Mouse (Mus musculus): ENCODE results near the gene Erbin. TPM values are rescaled to one million over a fixed set of nuclear protein-coding genes. Genes with fewer than 3 reads are reported as not detected.

The Erbin gene
- total RNA-seq, 2 experiments from 2014 or later, result 73.8 to 80.7 TPM

DNA sequence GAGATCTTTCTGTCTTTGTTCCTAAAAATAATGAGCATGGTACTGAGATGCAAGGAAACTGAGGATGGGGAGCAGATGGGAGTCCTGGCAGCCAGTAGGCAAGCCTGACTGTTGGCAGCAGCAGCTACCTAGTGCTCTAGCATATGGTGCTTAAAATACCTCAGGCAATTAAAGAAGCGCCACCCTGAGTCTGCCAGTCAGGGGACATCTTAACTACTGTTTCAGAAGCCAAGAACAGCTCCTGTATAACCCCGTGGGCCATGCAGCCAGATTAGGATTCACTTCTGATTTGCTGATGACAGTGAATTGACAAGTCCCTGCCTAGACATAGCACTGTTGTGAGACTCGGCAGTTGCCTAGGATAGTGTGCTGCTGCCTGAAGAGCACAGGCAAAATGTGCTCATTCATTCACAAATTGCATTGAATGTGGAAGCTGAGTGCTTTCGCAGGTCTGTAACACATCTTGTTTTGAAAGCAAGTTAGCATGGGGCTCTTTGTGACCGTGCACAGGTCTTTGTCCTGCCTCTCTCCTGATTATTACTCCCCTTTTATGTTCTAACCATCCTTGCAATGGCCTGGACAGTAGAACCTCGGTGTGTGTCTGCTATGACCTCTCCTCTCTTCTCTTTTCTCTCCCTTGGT, 114.0 kb downstream of the Erbin start:
- DNase-seq, result no peak

DNA sequence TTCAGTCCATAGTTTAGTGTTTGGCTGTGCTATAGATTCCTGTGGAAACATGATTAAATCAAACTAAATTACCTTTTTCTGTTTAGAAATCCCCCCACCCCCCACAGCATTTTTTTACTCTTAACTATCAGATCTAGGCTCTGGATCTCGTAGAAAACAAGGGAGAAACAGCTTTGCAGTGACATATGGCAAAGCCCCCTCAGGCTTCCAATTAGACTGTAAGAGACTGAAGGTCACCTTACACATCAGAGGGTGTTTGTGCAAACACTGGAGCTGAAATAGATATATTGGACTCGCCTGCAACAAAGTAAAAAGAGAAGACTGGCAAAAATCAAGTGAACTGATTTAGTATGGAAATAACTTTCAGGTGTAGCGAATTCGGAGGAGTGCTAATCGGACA, 116.6 kb downstream of the Erbin start:
- DNase-seq, result no peak

DNA sequence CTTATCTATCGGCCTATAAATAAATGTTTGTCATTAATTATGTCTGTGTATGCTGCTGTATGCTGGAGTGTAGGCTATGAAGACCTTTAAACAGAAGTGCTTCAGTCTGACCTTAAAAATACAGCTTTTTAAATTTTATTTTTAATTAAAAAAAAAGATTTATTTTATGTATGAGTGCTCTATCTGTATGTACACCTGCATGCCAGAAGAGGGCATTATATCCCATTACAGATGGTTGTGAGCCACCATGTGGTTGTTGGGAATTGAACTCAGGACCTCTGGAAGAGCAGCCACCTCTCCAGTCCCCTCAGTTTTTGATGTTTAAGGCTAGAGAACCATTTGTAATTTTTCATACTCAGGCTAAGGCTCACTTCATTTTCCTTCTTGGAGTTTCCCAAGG, 119.3 kb downstream of the Erbin start:
- no peak for DNase-seq

DNA sequence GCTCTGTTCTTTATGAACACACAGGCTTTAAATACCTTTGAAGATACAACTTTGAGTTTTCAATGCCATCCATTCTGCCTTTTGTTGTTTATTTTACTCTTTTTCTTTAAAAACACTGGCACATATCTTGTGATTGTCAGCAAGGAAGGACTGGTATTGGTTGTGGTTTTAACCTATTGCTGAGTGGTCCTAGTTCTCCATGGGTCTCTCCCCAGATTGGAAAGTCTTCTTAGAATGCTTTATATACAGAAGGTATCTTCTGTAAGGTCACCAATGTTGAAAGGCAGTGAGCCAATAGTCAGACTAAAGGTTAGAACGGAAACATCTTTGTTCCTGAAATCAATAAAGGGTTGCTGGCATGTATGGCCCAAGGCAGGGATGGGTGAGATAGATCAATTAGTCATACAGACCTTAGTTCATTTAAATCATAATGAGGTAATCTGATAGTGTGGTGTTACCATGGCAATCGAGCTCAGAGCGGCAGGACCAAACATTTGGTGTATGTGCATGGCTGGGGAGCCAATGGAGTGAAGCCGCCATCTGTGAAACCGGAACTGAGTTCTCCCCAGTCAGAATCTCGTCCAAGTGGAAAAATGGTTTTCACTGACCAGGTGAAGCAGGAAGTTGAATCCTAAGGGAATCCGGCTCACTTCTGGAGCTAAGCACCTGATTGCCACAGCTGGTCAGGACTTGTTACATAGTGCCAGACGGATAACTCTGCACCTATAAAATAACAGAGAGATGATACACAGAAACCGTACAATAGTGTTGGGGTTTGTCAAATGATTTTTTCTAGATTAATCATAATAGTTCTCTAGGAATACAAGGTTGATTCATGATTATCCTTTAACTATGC, 125.4 kb downstream of the Erbin start:
- no peak for DNase-seq

DNA sequence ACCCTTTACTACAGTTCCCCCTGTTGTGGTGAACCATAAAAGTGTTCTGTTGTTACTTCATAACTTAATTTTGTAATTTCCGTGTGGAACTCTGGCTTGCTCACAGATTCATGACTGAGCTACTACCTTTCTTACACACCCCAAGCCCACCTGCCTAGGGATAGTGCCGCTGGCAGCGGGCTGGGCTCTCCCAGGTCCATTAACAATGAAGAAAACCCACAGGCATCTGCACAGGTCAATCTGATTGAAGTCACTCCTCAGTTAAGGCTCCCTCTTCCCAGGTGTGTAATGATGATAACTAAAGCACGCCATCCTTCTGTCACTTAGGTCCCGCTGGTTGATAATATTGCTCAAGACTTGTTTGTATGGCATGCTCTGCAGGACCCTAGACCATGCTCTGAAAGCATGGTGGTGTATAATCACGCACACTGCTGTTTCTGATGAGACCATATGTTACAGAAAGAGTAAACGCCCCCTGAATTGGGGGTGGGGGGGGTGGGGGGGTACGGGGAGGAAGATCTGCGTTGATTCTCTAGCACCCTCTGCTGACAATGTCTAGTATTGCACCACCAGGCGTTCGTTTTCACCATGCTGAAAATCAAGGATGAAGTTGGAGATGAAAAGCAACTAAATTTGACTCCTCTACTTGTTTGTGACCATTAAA, 140.3 kb downstream of the Erbin start:
- peak; percentile 60 for DNase-seq

DNA sequence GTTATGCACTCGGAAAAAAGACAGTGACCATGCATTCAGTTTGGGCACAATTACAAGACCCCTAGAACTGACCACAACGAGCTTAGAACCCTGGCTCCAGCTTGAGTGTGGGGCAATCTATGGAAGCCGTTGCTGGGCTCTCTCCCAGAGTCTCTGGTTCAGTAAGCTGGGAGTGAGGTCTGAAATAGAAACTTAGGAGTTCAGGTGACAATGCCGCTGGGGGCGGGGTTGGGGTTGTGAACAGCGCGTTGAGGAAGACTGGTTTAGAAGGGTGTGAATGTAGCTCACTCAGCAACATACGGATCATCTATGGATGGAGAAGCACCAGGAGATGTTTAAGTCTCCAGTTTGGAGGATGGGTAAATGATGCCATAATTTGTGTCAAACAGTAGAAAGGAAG, 143.2 kb downstream of the Erbin start:
- no peak for DNase-seq

DNA sequence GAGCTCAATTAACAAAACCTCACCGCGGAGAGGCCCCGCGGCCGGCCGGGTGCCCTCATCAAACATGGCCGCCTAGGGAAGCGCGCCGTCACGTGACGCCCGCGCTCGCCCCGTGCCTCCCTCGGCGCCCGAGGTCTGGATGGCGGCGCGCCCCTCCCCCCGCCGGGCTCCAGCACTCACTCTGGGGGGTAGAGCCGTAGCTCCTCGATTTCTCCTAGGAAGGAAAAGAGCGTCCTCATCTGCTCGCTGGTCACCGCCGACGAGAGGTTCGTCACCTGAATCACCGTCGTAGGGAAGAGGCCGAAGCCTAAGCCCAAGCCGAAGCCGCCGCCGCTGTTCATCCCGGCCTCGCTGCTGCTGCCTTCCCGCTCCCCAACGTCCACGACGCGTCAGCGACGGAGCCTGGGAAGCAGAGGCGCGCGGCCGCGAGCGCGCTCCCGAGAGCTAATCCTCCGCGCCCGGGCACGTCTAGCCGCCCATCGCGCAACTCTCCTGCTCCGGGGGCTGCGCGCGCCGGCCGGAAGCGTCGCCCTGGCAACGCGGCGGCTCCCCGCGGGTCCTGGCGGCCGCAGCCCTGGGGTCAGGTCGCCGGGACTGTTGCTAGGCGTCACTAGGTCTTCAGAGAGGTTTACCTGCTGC, 146.1 kb downstream of the Erbin start, which contains the start of gene Srek1:
Gene Srek1 (minus strand): TSS at position 490 of the 639 bp plus-strand sequence.
- peak; percentile 96 for DNase-seq

DNA sequence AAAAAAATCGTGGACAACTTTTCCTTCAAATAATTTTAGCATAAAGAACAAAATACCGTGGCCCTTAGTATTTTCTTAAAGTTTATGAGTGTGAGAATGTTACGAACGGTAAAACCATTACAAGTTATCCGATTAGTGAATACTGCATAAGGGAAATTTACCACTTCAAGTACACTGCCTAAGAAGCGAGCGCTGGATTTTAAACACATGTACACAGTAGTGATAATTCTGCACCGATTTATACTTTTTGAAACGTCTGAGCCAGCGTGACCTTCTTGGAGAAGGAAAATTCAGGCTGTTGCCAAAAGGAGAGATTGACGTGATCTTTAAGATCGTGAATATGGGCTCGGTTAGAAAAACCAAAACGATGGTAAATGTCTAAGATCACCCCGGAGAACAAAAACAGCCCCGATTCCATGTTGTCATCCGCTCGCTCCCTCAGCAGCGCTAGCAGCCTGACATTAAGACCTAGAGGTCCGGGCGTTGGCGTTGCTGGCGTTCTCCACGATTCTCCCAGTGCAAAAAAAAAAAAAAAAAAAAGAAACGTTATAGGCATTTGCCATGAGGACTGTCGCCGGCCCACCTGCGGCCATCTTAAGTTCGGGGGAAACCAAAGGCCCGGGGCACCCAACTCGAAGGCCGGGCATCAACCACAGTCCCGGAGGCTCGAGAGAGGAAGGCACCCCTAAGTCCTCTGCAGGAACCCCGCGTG, 146.8 kb downstream of the Erbin start:
- DNase-seq, result no peak

DNA sequence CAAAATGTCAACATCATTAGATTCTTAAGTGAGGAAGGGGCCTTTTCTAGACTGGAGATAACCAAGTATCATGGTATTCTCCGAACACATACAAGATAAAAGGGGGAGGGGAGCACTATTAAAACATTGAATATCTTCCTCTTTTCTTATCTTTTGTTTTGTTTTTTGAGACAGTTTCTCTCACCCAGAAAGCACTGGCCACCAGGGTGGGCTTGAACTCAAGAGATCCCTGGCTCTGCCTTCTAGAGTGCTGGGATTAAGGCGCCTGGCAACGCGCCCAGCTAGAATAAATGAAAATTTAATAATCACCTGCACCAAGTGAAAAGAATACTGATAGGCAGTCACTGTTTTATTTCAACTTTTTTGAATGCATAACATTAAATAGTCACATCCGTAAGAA, 147.4 kb downstream of the Erbin start:
- DNase-seq, result peak; percentile 24

DNA sequence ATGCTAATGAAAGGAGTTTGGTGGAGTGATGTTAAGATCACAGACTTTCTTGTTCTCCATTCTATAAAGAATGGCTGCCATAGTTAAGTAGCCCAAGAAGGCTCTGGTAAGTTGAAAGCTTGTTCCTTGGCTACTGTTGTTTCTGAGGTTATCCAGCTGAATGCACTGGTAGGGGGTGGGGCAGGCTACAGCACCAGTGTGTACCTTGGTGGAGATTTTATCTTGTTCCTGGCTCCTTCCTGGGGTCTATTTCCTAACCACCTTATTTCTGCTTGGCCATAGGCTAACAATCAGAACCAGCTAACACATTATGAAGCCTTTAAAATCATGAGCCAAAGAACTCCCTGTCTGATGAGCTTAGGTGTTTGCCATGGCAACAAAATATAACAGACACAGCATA, 149.5 kb downstream of the Erbin start:
- DNase-seq, result no peak

Other genes with a start within 250 kb of the Erbin start
- 10 to 100 TPM; 43.6 to 67.2 TPM for gene Srek1, start 145.9 kb downstream of the Erbin start, total RNA-seq (2021)
- 10 to 100 TPM; 27.2 to 28.4 TPM for gene Nln, start 189.1 kb upstream of the Erbin start, total RNA-seq (2021)
- 1 to 10 TPM; 5.2 to 7.6 TPM for gene Sgtb, start 189.2 kb upstream of the Erbin start, total RNA-seq (2021)